Mouse (Mus musculus) cortical plate, adult 2 months (tissue): ENCODE results near the gene Igf2bp2.

Source experiments
- CTCF ChIP-seq: fragments of 200-500 bp; IDR thresholded peaks from 2 replicates; pipeline ENCODE4 v1.5.1; 2011; ENCODE audit warnings: mild to moderate bottlenecking, control low read depth, low read length; ENCODE audit not compliant: insufficient read depth; ENCODE audit errors: extremely low read depth
- POLR2A ChIP-seq: fragments of 200-500 bp; IDR thresholded peaks from 2 replicates; pipeline ENCODE4 v1.6.1; 2011; ENCODE audit warnings: mild to moderate bottlenecking, low read length, control low read depth; ENCODE audit not compliant: insufficient read depth; ENCODE audit errors: extremely low read depth

DNA sequence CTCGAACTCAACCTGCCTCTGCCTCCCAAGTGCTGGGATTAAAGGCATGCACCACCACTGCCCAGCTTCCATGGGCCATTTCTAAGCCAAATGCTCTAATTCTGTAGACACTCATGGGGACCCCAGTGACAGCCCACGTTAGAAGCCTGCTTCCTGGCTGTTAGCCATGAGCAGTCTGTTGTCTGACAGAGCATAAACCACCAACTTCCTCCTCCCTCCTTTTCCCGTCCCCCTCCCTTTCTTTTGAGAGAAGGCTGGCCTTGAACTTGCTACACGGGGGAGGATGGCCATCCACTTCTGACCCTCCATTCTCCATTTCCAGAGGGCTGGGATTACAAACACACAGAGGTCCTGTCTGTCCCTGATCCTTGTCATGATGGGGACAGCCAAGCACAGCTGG, 100.8 kb downstream of the Igf2bp2 start:
- TF ChIP-seq CTCF (no peak), POLR2A (no peak)
